Mouse (Mus musculus) gonadal fat pad, adult 2 months (tissue): ENCODE results near the gene Pnrc1. TPM values are rescaled to one million over a fixed set of nuclear protein-coding genes. Genes with fewer than 3 reads are reported as not detected.

Source experiments
- DNase-seq: peaks from one replicate; pipeline ENCODE4 v3.0.0-alpha.2; 2012; ENCODE audit warnings: low read depth
- polyA plus RNA-seq: library from polyadenylated mRNA; depleted of rRNA; stranded (reverse); fragments of >200 nt; gene quantifications from 2 replicates; pipeline ENCODE4 v1.2.3, GENCODE M21; 2012; rRNA removed

Gene Pnrc1
- polyA plus RNA-seq, 1 experiment: 44.7 TPM

DNA sequence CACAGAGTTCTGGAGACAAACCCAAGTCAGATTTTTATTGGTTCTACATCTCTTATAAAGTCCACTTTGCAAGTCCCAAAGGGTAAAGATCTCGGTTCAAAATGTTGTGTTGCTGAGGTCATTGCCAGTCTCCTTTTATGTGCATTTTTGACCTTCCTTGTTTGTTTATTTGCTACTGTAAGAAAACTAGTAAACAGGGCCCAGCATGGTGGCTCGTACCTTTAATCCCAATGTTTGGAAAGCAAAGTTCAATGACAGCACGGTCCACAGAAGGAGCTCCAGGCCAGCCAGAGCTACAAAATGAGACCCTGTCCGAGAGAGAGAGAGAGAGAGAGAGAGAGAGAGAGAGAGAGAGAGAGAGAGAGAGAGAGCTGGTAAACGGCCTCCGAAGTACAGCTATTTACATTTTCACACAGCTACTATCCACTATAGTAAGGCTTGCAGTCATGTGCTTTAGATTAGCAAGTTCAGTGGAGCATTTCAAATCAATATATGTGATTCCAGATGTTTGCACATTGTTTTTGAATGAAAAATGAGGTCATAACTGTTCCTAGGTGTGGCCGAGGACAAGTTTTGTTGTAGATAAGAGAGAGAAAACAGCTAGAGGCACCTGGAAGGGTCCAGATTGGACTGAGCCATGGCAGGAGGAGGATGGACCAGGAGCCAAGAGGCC lies 65.8 kb downstream of the Pnrc1 start:
- no peak for DNase-seq

DNA sequence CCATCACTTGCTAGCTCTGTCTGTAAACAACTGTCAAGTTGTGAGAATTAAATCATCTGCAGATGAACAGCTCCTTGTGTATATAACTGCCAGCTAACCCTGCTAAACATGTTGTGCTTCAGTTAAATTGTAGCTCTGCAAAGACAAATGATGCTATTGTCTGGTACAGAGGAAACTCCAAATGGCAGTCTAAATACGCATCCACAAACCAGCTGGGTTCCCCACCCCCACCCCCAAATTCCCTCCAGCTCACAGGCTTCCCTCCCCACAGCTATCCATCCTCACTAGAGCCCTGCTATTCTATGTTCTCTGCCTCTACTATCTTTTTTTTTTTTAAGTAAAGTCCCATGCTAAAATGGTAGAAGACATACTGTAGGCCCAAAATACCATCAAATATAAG lies 68.1 kb downstream of the Pnrc1 start:
- DNase-seq: no peak

GRCm38 (mm10) chr4:33208881-33209841 lies 80.8 kb downstream of the Pnrc1 start, which contains the start of gene Srsf12:
Gene Srsf12, plus strand, starts transcription at chr4:33208991.
- no peak for DNase-seq

DNA sequence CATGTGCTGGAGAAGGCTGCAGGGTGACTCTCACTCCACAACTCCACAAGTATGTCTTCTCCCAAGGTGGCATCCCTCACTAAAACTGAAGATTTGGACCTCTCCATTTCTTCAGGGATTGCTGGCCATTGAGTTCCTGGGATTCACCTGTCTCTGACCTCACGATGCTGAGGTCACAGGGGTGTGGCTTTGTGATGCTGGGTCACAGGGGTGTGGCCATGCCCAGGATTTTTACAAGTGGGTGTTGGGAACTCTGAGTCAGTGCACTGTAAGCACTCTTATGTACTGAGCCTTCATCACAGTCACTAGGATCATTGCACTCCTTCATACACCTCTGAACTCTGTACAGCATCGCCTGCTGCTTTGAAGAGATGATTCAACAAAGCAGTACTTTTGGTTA lies 82.4 kb downstream of the Pnrc1 start:
- no peak for DNase-seq

DNA sequence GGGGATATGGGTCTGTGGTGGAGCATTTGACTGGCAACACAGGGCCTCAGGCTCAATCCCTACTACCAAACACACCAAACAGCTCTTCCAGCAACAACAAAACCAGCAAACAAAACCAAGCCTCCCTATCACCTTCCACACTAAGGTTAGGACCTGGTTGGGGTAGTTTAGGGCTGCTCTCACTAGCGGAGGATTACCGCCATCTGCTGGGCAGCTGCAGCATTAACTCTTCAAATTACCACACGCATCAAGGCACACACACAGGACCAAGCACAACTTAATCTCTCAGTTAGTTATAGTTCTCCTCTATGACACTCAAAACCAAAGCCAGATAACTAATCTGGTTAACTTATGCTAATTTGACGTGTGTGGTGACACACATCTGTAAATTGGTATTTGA lies 85.3 kb downstream of the Pnrc1 start:
- no peak for DNase-seq

- DNase-seq: no peak
These were observed 91.8 kb downstream of the Pnrc1 start for GRCm38 (mm10) chr4:33198117-33198516.

Other genes with a start within 250 kb of the Pnrc1 start
- 0.98 and 3.7 TPM in 2 replicates for gene Gabrr2, start 227.2 kb downstream of the Pnrc1 start, polyA plus RNA-seq
- gene Gabrr1, start 157.6 kb downstream of the Pnrc1 start, polyA plus RNA-seq: 5.0 and 6.0 TPM in 2 replicates
- 9.8 and 16.6 TPM in 2 replicates for gene Pm20d2, start 100.4 kb downstream of the Pnrc1 start, polyA plus RNA-seq
- 0.51 and 0.55 TPM in 2 replicates for gene Srsf12, start 81.2 kb downstream of the Pnrc1 start, polyA plus RNA-seq
- 2.0 and 2.9 TPM in 2 replicates for gene Rngtt, start 20.1 kb upstream of the Pnrc1 start, polyA plus RNA-seq